Mouse (Mus musculus) MEL (cell line): ENCODE measurements at regions not wholly inside any gene's neighbourhood (a gene's known extent, or its start where the extent isn't known, plus 50 kb on each side); places are given as distances from the start of the nearest gene placed in this dataset.
A peak's percentile ranks its signal among the peaks of the same experiment; 100 is the strongest.

Experiments
- DNase-seq: peaks from one replicate; pipeline ENCODE4 v3.0.0; 2011; ENCODE audit warnings: low read depth, low spot score
- H3K27ac ChIP-seq: 2 replicates; pipeline ENCODE4 v1.5.1; 2012; ENCODE audit warnings: low read depth, mild to moderate bottlenecking, control low read depth, low read length, moderate library complexity; ENCODE audit not compliant: control insufficient read depth
- H3K27me3 ChIP-seq, 2 experiments: fragments of 150-350 bp in 1 of 2; sonication (generic) in 1 of 2; 2 replicates each; pipeline ENCODE4 v1.6.1; 2012; ENCODE audit warnings: low read length in 2 of 2, mild to moderate bottlenecking in 2 of 2, improper control_type of control experiment in 1 of 2, moderate library complexity in 1 of 2; ENCODE audit not compliant: insufficient read depth in 2 of 2, control insufficient read depth in 1 of 2
- H3K36me3 ChIP-seq, 2 experiments: 2 replicates each; pipeline ENCODE4 v1.6.1; 2012 to 2014; ENCODE audit warnings: low read length in 2 of 2, improper control_type of control experiment in 1 of 2, inconsistent platforms in 1 of 2, mild to moderate bottlenecking in 1 of 2; ENCODE audit not compliant: insufficient read depth in 2 of 2, control insufficient read depth in 1 of 2
- H3K4me1 ChIP-seq, 2 experiments: fragments of 150-350 bp in 1 of 2; sonication (generic) in 1 of 2; 2 replicates each; pipeline ENCODE4 v1.6.1; 2012; ENCODE audit warnings: low read length in 2 of 2, improper control_type of control experiment in 1 of 2, mild to moderate bottlenecking in 1 of 2; ENCODE audit not compliant: insufficient read depth in 2 of 2, control insufficient read depth in 1 of 2
- H3K4me3 ChIP-seq, 2 experiments: fragments of 150-350 bp in 1 of 2; sonication (generic) in 1 of 2; 2 replicates each; pipeline ENCODE4 v1.5.1; 2012; ENCODE audit warnings: low read depth in 2 of 2, low read length in 2 of 2, mild to moderate bottlenecking in 2 of 2, moderate library complexity in 2 of 2, control low read depth in 1 of 2, improper control_type of control experiment in 1 of 2; ENCODE audit not compliant: control insufficient read depth in 1 of 2, insufficient read depth in 1 of 2
- H3K79me2 ChIP-seq: 2 replicates; pipeline ENCODE4 v1.6.1; 2012; ENCODE audit warnings: mild to moderate bottlenecking, low read length, moderate library complexity; ENCODE audit not compliant: control insufficient read depth, poor library complexity, insufficient read depth
- H3K9ac ChIP-seq: 2 replicates; pipeline ENCODE4 v1.6.1; 2012; ENCODE audit warnings: low read depth, mild to moderate bottlenecking, control low read depth, low read length, moderate library complexity; ENCODE audit not compliant: control insufficient read depth, poor library complexity, severe bottlenecking
- H3K9me3 ChIP-seq: fragments of 150-350 bp; sonication (generic); replicated peaks from 2 replicates; pipeline ENCODE4 v1.6.1; 2012; ENCODE audit warnings: mild to moderate bottlenecking, low read length, improper control_type of control experiment, moderate library complexity; ENCODE audit not compliant: insufficient read depth
- BHLHE40 ChIP-seq: IDR thresholded peaks from 2 replicates; pipeline ENCODE4 v1.6.1; 2012; ENCODE audit warnings: low read depth, mild to moderate bottlenecking, inconsistent platforms, low read length, improper control_type of control experiment, borderline replicate concordance
- CHD1 ChIP-seq: IDR thresholded peaks from 2 replicates; pipeline ENCODE4 v1.6.1; 2012; ENCODE audit warnings: low read depth, mild to moderate bottlenecking, inconsistent platforms, low read length, improper control_type of control experiment
- CTCF ChIP-seq, 3 experiments: IDR thresholded peaks in 2 of 3; conservative IDR thresholded peaks in 1 of 3; 2 replicates each; pipeline ENCODE4 v1.5.1; 2011 to 2012; ENCODE audit warnings: low read length in 3 of 3, low read depth in 2 of 3, mild to moderate bottlenecking in 2 of 3, improper control_type of control experiment in 1 of 3, inconsistent platforms in 1 of 3, mixed read lengths in 1 of 3, moderate library complexity in 1 of 3; ENCODE audit not compliant: control insufficient read depth in 1 of 3, insufficient read depth in 1 of 3, poor library complexity in 1 of 3, severe bottlenecking in 1 of 3
- E2F4 ChIP-seq: IDR thresholded peaks from 2 replicates; pipeline ENCODE4 v1.6.1; 2011; ENCODE audit warnings: low read depth, low read length, improper control_type of control experiment, borderline replicate concordance
- ETS1 ChIP-seq: IDR thresholded peaks from 2 replicates; pipeline ENCODE4 v1.6.1; 2012; ENCODE audit warnings: low read depth, mild to moderate bottlenecking, inconsistent platforms, low read length, improper control_type of control experiment, moderate library complexity
- GABPA ChIP-seq: IDR thresholded peaks from 2 replicates; pipeline ENCODE4 v1.6.1; 2012; ENCODE audit warnings: low read depth, mild to moderate bottlenecking, inconsistent platforms, low read length, improper control_type of control experiment, moderate library complexity
- JUND ChIP-seq: IDR thresholded peaks from 2 replicates; pipeline ENCODE4 v1.6.1; 2011; ENCODE audit warnings: low read depth, mild to moderate bottlenecking, improper control_type of control experiment, low read length
- KAT2A ChIP-seq: conservative IDR thresholded peaks from 2 replicates; pipeline ENCODE4 v1.6.1; 2012; ENCODE audit warnings: low read depth, low read length, improper control_type of control experiment, inconsistent platforms
- MAFK ChIP-seq: IDR thresholded peaks from 2 replicates; pipeline ENCODE4 v1.6.1; 2011; ENCODE audit warnings: low read depth, mild to moderate bottlenecking, low read length, improper control_type of control experiment, borderline replicate concordance
- MYB ChIP-seq: IDR thresholded peaks from 2 replicates; pipeline ENCODE4 v1.6.1; 2011; ENCODE audit warnings: mild to moderate bottlenecking, low read depth, low read length, improper control_type of control experiment
- MYC ChIP-seq: IDR thresholded peaks from 2 replicates; pipeline ENCODE4 v1.6.1; 2011; ENCODE audit warnings: low read depth, mild to moderate bottlenecking, low read length, improper control_type of control experiment, moderate library complexity
- NELFE ChIP-seq: IDR thresholded peaks from 2 replicates; pipeline ENCODE4 v1.6.1; 2011; ENCODE audit warnings: low read depth, low read length, improper control_type of control experiment
- NRF1 ChIP-seq: IDR thresholded peaks from 2 replicates; pipeline ENCODE4 v1.6.1; 2014; ENCODE audit warnings: low read depth, mild to moderate bottlenecking, inconsistent platforms, low read length, improper control_type of control experiment, moderate library complexity; ENCODE audit not compliant: poor library complexity, insufficient read depth, severe bottlenecking
- POLR2A ChIP-seq, 2 experiments: IDR thresholded peaks; 2 replicates each; pipeline ENCODE4 v1.6.1; 2011 to 2012; ENCODE audit warnings: low read length in 2 of 2, mild to moderate bottlenecking in 2 of 2, control low read depth in 1 of 2, improper control_type of control experiment in 1 of 2, low read depth in 1 of 2, moderate library complexity in 1 of 2; ENCODE audit not compliant: control insufficient read depth in 1 of 2, insufficient read depth in 1 of 2, poor library complexity in 1 of 2
- POLR2AphosphoS5 ChIP-seq: IDR thresholded peaks from 2 replicates; pipeline ENCODE4 v1.6.1; 2012; ENCODE audit warnings: low read depth, borderline replicate concordance, mild to moderate bottlenecking, inconsistent platforms, low read length, moderate library complexity, mixed read lengths
- RCOR1 ChIP-seq: IDR thresholded peaks from 2 replicates; pipeline ENCODE4 v1.6.1; 2012; ENCODE audit warnings: low read depth, mild to moderate bottlenecking, inconsistent platforms, low read length, improper control_type of control experiment
- SIN3A ChIP-seq: IDR thresholded peaks from 2 replicates; pipeline ENCODE4 v1.6.1; 2012; ENCODE audit warnings: low read length, improper control_type of control experiment, inconsistent platforms
- SMC3 ChIP-seq: IDR thresholded peaks from 2 replicates; pipeline ENCODE4 v1.6.1; 2011; ENCODE audit warnings: low read depth, low read length, improper control_type of control experiment
- TCF12 ChIP-seq: IDR thresholded peaks from 2 replicates; pipeline ENCODE4 v1.6.1; 2014; ENCODE audit warnings: low read depth, mild to moderate bottlenecking, inconsistent platforms, low read length, improper control_type of control experiment, moderate library complexity
- UBTF ChIP-seq: IDR thresholded peaks from 2 replicates; pipeline ENCODE4 v1.6.1; 2012; ENCODE audit warnings: low read depth, mild to moderate bottlenecking, inconsistent platforms, low read length, improper control_type of control experiment, moderate library complexity, borderline replicate concordance; ENCODE audit not compliant: insufficient read depth
- USF2 ChIP-seq, 2 experiments: IDR thresholded peaks; 2 replicates each; pipeline ENCODE4 v1.6.1; 2011 to 2012; ENCODE audit warnings: improper control_type of control experiment in 2 of 2, low read length in 2 of 2, borderline replicate concordance in 1 of 2, inconsistent platforms in 1 of 2, low read depth in 1 of 2, mild to moderate bottlenecking in 1 of 2; ENCODE audit not compliant: insufficient read depth in 1 of 2
- ZKSCAN1 ChIP-seq: IDR thresholded peaks from 2 replicates; pipeline ENCODE4 v1.6.1; 2012; ENCODE audit warnings: low read depth, mild to moderate bottlenecking, inconsistent platforms, low read length, improper control_type of control experiment, moderate library complexity
- ZMIZ1 ChIP-seq: IDR thresholded peaks from 2 replicates; pipeline ENCODE4 v1.6.1; 2012; ENCODE audit warnings: low read depth, mild to moderate bottlenecking, inconsistent platforms, low read length, improper control_type of control experiment, moderate library complexity
- ZNF384 ChIP-seq: IDR thresholded peaks from 2 replicates; pipeline ENCODE4 v1.6.1; 2012; ENCODE audit warnings: low read depth, mild to moderate bottlenecking, inconsistent platforms, low read length, improper control_type of control experiment

- Histone ChIP-seq H3K4me1 (no peaks in the 10 kb centered on the region), H3K9me3 (no peaks in the 10 kb centered on the region), H3K4me3 (no peak overlapping the region), H3K79me2 (no peaks in the 10 kb centered on the region), H3K27me3 (no peaks in the 10 kb centered on the region), H3K9ac (no peak overlapping the region), H3K36me3 (no peaks in the 10 kb centered on the region), H3K27ac (no peak overlapping the region)
- no peak for DNase-seq
- TF ChIP-seq SMC3, result no peak
- TF ChIP-seq USF2 (IDR thresholded peaks at IDR 0.05; ENCODE audit: borderline replicate concordance in 1 of 2, insufficient read depth in 1 of 2, low read depth in 1 of 2, low read length in 2 of 2), result no peak
- TF ChIP-seq CTCF (IDR thresholded peaks at IDR 0.05 in 2 of 3, conservative IDR thresholded peaks at IDR 0.05 in 1 of 3; ENCODE audit: control insufficient read depth in 1 of 3, insufficient read depth in 1 of 3, low read depth in 2 of 3, low read length in 3 of 3, poor library complexity in 1 of 3, severe bottlenecking in 1 of 3), result no peak
- TF ChIP-seq KAT2A, result no peak
- no peak for TF ChIP-seq UBTF
- no peak for TF ChIP-seq POLR2A (IDR thresholded peaks at IDR 0.05; ENCODE audit: control insufficient read depth in 1 of 2, insufficient read depth in 1 of 2, low read depth in 1 of 2, low read length in 2 of 2, poor library complexity in 1 of 2)
- no peak for TF ChIP-seq GABPA
- no peak for TF ChIP-seq MYC
- no peak for TF ChIP-seq BHLHE40
- no peak for TF ChIP-seq ZMIZ1
- TF ChIP-seq NRF1, result no peak
- TF ChIP-seq POLR2AphosphoS5, result no peak
- no peak for TF ChIP-seq NELFE
- TF ChIP-seq TCF12, result no peak
- TF ChIP-seq JUND, result no peak
- no peak for TF ChIP-seq ZKSCAN1
- TF ChIP-seq E2F4, result no peak
- TF ChIP-seq ZNF384, result no peak
- TF ChIP-seq SIN3A, result no peak
- TF ChIP-seq ETS1, result no peak
Measured at GRCm38 (mm10) chr16:82734117-82734516, 94.1 kb upstream of the Gm21833 start.

- no peaks in the 10 kb centered on the region for H3K4me1 ChIP-seq
- H3K36me3 ChIP-seq, result no peaks in the 10 kb centered on the region
- no peaks in the 10 kb centered on the region for H3K79me2 ChIP-seq
- H3K27me3 ChIP-seq, result no peaks in the 10 kb centered on the region
- no peak overlapping the region for H3K9ac ChIP-seq
- no peak for TF ChIP-seq ZKSCAN1
- TF ChIP-seq E2F4, result no peak
- no peak for TF ChIP-seq KAT2A
- no peak for TF ChIP-seq CHD1
- no peak for TF ChIP-seq POLR2AphosphoS5
- TF ChIP-seq SIN3A, result no peak
- no peak for TF ChIP-seq USF2 (IDR thresholded peaks at IDR 0.05; ENCODE audit: borderline replicate concordance in 1 of 2, insufficient read depth in 1 of 2, low read depth in 1 of 2, low read length in 2 of 2)
- TF ChIP-seq MYB, result no peak
- TF ChIP-seq BHLHE40, result no peak
- TF ChIP-seq ZMIZ1, result no peak
- TF ChIP-seq JUND, result no peak
- TF ChIP-seq MAFK, result no peak
- no peak for TF ChIP-seq RCOR1
- peak; percentile 4 for DNase-seq
- no peak overlapping the region for H3K27ac ChIP-seq
- H3K4me3 ChIP-seq, result no peak overlapping the region
- H3K9me3 ChIP-seq, result no peaks in the 10 kb centered on the region
Measured at GRCm38 (mm10) chr16:82758466-82758865, 69.7 kb upstream of the Gm21833 start.
